Mouse (Mus musculus): ENCODE results near the gene Txk.

Txk gene

GRCm38 (mm10) chr5:72752585-72752984 lies at the start of gene Txk:
Gene Txk (minus strand): TSS chr5:72752777.
- CTCF ChIA-PET: no interaction called here

GRCm38 (mm10) chr5:72798563-72798962 lies 46.0 kb upstream of the Txk start:
- CTCF ChIA-PET: interaction anchor here (1.0 kb wide), 1 partner anchor 34 kb away, joined by 3 read pairs; no protein-coding TSS in a partner anchor

DNA sequence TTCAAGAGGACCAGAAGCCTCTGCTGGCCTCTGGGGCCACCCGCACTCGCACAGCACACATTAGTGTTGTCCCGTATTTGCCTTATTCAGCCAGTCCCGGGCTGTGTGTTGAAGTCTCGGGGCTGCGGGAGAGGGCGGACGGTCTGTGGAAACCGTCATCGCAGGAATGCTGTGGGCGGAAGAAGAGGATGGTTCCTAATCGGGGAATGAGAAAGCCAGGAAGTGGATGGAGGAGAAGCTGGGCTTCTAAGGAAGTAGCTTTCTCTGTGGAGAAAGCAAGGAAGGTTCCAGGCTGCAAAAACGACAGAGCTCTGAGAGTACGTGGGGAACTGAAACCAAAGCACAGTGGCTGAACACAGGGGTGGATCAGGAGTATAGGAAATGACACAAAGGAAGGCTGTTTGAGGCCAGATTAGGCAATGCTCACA lies 43.6 kb upstream of the Txk start:
- CTCF ChIA-PET: interaction anchor here (0.5 to 1.0 kb wide), 2 partner anchors 23 to 71 kb away, joined by 3 read pairs; no protein-coding TSS in a partner anchor

DNA sequence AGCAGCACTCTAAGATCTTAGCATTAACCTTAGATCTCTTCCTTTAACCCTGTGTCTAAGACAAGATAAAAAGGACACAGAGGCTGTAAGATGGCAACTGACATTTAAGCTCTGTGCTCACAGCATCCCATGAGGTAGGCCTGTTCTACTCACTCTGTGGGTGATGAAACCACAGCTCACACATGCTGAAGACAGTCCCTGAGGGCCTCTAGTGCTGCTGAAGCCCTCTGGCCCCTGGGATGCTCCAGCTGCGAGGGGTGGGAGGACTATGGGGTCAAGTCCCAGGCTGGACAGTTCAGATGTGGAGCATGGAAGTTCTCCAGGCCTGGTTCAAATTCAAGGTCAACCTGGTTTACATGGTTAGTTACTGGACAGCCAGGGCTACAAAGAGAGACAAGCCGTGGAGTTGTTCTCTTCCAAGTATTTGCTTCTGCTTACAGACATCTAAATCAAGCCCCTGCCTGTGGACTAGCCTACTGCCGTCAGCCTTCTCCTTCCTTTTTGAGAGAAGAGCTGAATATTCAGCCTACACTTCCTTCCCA lies 40.8 kb upstream of the Txk start:
- CTCF ChIA-PET: interaction anchor here (0.9 kb wide), 1 partner anchor 60 kb away, joined by 3 read pairs; no protein-coding TSS in a partner anchor

GRCm38 (mm10) chr5:72791789-72792188 lies 39.2 kb upstream of the Txk start:
- CTCF ChIA-PET: interaction anchor here (0.5 kb wide), 1 partner anchor 488 kb away, joined by 7 read pairs; no protein-coding TSS in a partner anchor

- CTCF ChIA-PET: interaction anchor here (0.6 kb wide), 1 partner anchor 12 kb away, joined by 13 read pairs; no protein-coding TSS in a partner anchor
These were observed 38.8 kb upstream of the Txk start for GRCm38 (mm10) chr5:72791386-72791785.

DNA sequence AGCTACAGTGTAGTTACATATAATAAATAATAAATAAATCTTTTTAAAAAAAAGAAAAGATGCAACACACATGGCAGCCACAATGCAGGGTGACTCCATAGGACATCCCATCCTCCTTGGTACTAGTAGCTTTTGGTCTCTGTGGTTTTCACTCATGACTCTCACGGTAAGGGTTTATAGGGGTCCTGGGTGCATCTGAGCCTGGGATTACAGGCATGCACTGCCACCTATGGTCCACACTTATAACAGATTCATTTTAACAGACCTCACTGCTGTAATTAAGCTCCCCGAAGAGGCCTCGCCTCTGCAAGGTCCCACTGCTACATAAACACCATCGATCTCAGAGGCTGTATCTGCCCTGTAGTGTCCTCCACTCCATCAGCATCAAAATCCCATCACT lies 32.9 kb upstream of the Txk start:
- CTCF ChIA-PET: no interaction called here

DNA sequence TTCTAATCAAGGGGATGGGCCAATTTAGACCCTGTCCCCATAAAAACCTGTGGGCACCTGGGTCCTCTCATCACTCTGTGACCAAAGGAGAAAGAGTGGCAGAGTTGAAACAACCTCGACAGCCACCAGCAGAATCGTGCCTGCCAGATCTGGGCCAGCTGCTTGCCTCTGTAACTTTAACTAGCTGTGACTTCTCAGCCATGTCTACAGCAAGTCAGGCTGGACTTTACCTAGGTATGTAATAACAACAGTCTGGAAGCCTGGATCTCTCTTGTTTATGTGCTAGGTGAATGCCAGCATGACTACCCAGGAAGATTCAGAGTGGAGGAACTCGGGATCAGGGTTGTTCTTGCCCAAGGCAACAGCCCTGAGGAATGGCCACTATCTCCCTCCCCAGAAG lies 32.1 kb upstream of the Txk start:
- CTCF ChIA-PET: no interaction called here

GRCm38 (mm10) chr5:72783957-72784356 lies 31.4 kb upstream of the Txk start:
- CTCF ChIA-PET: no interaction called here

GRCm38 (mm10) chr5:72783123-72783522 lies 30.5 kb upstream of the Txk start:
- CTCF ChIA-PET: no interaction called here

- CTCF ChIA-PET: no interaction called here
These were observed 29.2 kb upstream of the Txk start for GRCm38 (mm10) chr5:72781776-72782175.

- CTCF ChIA-PET: no interaction called here
These were observed 24.0 kb upstream of the Txk start for GRCm38 (mm10) chr5:72776595-72776994.

- CTCF ChIA-PET: no interaction called here
These were observed 23.6 kb upstream of the Txk start for GRCm38 (mm10) chr5:72776127-72776526.

GRCm38 (mm10) chr5:72769841-72770240 lies 17.3 kb upstream of the Txk start:
- CTCF ChIA-PET: interaction anchor here (0.8 kb wide), 1 partner anchor 11 kb away, joined by 3 read pairs; no protein-coding TSS in a partner anchor

- CTCF ChIA-PET: interaction anchor here (0.6 to 1.4 kb wide), 2 partner anchors 17 to 36 kb away, joined by 3 read pairs; no protein-coding TSS in a partner anchor
These were observed 11.0 kb upstream of the Txk start for GRCm38 (mm10) chr5:72763546-72763945.

GRCm38 (mm10) chr5:72763025-72763424 lies 10.4 kb upstream of the Txk start:
- CTCF ChIA-PET: interaction anchor here (0.6 kb wide), 1 partner anchor 17 kb away, joined by 3 read pairs; no protein-coding TSS in a partner anchor

DNA sequence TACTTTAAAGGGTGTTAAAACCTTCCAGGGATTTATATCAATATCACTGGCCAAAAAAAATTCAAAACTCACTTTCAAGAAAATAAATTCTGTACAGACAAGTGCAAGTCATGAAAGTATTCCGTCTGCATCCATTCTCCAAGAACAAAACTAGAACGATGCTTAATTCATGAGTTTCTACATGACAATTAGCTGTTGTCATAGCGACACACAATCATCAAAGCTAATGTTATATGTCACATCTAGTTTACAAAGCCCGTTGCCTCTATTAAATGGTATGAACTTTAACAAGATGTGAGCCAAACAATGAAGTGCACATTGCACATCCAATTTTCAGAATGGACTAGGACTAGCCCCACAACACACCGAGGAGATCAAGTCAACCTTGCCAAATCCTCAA lies 9.2 kb upstream of the Txk start:
- CTCF ChIA-PET: no interaction called here

DNA sequence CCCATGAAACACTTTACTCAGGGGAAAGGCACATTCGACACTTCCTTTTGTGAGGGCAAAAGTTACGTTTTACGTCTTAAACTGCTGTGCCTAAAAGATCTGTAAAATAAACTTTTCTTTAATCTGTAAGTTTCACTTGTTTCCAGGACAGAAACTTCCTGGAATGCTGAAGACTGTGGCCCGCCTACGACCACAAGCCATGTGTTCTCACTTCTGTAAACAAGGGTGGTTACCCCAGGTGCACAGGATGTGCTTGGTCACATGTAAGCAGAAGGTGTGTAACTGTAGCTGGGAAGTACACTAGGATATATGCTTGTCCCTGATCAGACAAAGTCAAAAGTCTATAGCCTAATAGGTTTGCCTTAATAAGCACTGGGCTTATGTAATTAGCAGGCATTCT lies 8.7 kb upstream of the Txk start:
- CTCF ChIA-PET: no interaction called here

GRCm38 (mm10) chr5:72758925-72759924 lies 6.6 kb upstream of the Txk start:
- CTCF ChIA-PET: interaction anchor here (0.6 to 1.3 kb wide), 2 partner anchors 11 to 225 kb away, joined by 3 read pairs; no protein-coding TSS in a partner anchor

- CTCF ChIA-PET: no interaction called here
These were observed 4.7 kb upstream of the Txk start for GRCm38 (mm10) chr5:72757155-72757773.

DNA sequence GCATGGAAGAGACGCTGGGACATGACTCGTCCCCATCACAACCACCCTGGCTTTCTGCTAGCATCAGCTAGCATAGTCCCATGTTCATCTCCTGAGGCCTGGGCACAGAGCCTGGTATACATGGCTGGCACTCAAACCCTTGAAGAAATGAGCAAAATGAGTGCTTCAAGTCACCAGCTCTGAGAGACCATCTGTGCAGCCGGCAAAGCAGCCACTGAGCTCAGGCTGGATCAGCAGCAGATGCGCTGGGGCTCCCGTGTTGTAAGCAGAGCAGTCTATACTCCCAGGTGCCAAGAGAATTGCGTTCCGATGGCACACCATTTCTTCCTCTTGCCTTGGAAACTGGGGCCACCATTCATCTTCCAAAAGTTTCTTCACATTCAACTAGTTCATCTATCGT lies 3.4 kb upstream of the Txk start:
- CTCF ChIA-PET: no interaction called here

- CTCF ChIA-PET: interaction anchor here (0.6 kb wide), 1 partner anchor 120 kb away, joined by 3 read pairs; no protein-coding TSS in a partner anchor
These were observed 2.5 kb upstream of the Txk start for GRCm38 (mm10) chr5:72755035-72755434.

Data from spleen, embryonic (tissue).